Mouse (Mus musculus): ENCODE measurements at regions not wholly inside any gene's neighbourhood (a gene's known extent, or its start where the extent isn't known, plus 50 kb on each side); places are given as distances from the start of the nearest gene placed in this dataset.

DNA sequence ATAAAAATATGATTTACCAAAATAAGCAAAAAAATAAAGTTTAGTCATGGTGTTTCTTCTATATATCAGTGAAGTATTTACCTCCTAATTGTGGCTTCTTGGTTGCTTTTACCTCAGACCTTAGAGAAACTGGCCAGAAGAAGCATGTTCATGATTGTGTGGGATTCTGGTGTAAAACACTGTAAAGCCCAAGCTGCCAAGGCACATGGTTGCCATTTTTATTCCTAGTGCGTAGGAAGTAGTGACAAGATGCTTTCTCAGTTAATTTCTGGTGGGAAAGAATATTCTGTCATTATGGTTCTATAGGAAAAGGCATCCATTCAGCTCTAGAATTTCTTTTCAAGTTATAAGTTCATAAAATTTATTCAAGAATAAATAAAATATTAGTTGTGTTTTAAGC is 805.2 kb downstream of the Olfm4 start:
- H3K36me3 ChIP-seq (ENCODE audit: control insufficient read depth, insufficient read depth, low read length), result no peaks in the 10 kb centered on the region
- ATAC-seq (ENCODE audit: insufficient read depth, low FRiP score, low TSS enrichment) (no peak), DNase-seq (ENCODE audit: low spot score) (no peak)
- no peaks in the 10 kb centered on the region for H3K9me3 ChIP-seq (ENCODE audit: control insufficient read depth, low read length)
- H3K27me3 ChIP-seq (ENCODE audit: control insufficient read depth, insufficient read depth, low read length), result no peaks in the 10 kb centered on the region
- H3K27ac ChIP-seq (ENCODE audit: low read depth, low read length), result no peak overlapping the region
- no peak overlapping the region for H3K4me2 ChIP-seq (ENCODE audit: low read depth)
- 98% methylated on average over 1 of the region's 1 CpGs for WGBS
- H3K4me1 ChIP-seq (ENCODE audit: control insufficient read depth, insufficient read depth, low read length), result no peaks in the 10 kb centered on the region
- no peak overlapping the region for H3K9ac ChIP-seq (ENCODE audit: low read length)
- H3K4me3 ChIP-seq (ENCODE audit: low read depth, low read length), result no peak overlapping the region

DNA sequence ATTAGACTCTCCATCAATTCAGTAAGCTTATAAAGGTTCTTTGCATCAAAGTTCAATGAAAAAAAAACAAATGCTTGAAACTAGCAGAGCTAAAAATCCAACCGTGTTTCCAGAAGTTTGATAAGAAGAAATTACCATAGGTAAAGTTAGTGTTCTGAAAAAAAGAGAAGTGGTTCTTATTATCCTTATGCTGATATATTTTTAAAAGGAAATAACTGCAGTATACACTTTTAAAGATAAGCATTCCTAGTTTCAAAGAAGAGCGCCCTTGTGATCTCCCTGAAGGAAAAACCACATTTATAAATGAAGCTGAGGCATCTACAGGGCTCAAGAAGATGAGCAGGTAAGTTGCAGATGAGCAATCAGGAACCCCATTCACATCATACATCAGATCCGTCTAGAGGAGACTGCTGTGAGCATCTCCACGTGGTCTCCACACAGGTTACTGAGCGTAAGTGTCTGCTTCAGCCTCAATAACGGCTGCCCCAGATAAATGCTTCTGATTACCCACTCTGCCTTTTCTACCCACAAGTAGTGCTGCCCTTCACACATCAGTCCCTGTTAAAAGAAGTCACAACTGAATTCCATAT is 815.6 kb downstream of the Olfm4 start:
- Histone ChIP-seq H3K36me3 (ENCODE audit: control insufficient read depth, insufficient read depth, low read length) (no peaks in the 10 kb centered on the region), H3K27ac (ENCODE audit: low read depth, low read length) (no peak overlapping the region), H3K9me3 (ENCODE audit: control insufficient read depth, low read length) (no peaks in the 10 kb centered on the region), H3K9ac (ENCODE audit: low read length) (no peak overlapping the region), H3K27me3 (ENCODE audit: control insufficient read depth, insufficient read depth, low read length) (no peaks in the 10 kb centered on the region), H3K4me3 (ENCODE audit: low read depth, low read length) (no peak overlapping the region), H3K4me2 (ENCODE audit: low read depth) (no peak overlapping the region), H3K4me1 (ENCODE audit: control insufficient read depth, insufficient read depth, low read length) (no peaks in the 10 kb centered on the region)
- WGBS, result 84% methylated on average over 6 of the region's 6 CpGs
- ATAC-seq (ENCODE audit: insufficient read depth, low FRiP score, low TSS enrichment), result no peak
- DNase-seq (ENCODE audit: low spot score), result no peak

DNA sequence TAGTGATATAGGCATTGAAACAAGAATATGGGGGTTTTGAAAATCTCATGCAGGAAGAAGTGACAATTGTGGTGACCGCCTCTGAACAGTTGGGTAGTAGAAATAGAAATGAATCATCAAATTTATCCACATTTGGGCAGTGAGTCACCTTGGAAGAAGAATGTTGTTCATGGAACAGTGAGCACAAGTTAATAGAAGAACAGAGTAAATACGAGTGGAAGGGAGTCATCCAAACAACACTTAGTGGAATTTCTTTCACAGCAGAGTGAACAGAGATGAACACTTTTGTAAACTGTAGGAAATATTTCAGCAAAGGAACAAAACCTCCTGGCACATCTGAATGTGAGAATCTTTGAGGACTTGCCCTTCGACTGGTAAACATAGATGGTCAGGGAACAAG is 846.6 kb downstream of the Olfm4 start:
- Histone ChIP-seq H3K4me2 (ENCODE audit: low read depth) (no peak overlapping the region), H3K4me1 (ENCODE audit: control insufficient read depth, insufficient read depth, low read length) (no peaks in the 10 kb centered on the region), H3K4me3 (ENCODE audit: low read depth, low read length) (no peak overlapping the region), H3K9ac (ENCODE audit: low read length) (no peak overlapping the region), H3K36me3 (ENCODE audit: control insufficient read depth, insufficient read depth, low read length) (no peaks in the 10 kb centered on the region), H3K9me3 (ENCODE audit: control insufficient read depth, low read length) (no peaks in the 10 kb centered on the region), H3K27me3 (ENCODE audit: control insufficient read depth, insufficient read depth, low read length) (no peaks in the 10 kb centered on the region), H3K27ac (ENCODE audit: low read depth, low read length) (no peak overlapping the region)
- ATAC-seq (ENCODE audit: insufficient read depth, low FRiP score, low TSS enrichment), result no peak
- 92% methylated on average over 3 of the region's 3 CpGs for WGBS
- DNase-seq (ENCODE audit: low spot score), result no peak

DNA sequence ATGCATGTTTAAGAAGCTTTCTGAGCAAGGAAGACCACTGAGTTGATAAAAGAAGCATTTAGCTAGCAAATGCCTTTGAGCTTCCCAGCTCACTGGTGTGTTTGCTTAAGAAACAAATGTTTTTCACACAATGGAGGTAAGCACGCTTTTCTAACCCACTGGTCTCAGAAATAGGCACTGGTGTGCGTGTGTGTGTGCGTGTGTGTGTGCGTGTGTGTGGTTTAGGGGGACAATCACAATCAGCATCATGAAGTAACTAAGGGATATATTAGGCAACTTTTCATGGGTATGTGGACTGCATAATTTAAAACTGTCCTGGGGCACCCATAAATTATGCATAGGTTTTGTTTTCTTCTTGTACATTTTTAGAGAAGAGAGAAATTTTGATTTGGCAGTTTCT is 860.7 kb downstream of the Olfm4 start:
- Histone ChIP-seq H3K9me3 (ENCODE audit: control insufficient read depth, low read length) (no peaks in the 10 kb centered on the region), H3K4me3 (ENCODE audit: low read depth, low read length) (no peak overlapping the region)
- no peak for DNase-seq (ENCODE audit: low spot score)

DNA sequence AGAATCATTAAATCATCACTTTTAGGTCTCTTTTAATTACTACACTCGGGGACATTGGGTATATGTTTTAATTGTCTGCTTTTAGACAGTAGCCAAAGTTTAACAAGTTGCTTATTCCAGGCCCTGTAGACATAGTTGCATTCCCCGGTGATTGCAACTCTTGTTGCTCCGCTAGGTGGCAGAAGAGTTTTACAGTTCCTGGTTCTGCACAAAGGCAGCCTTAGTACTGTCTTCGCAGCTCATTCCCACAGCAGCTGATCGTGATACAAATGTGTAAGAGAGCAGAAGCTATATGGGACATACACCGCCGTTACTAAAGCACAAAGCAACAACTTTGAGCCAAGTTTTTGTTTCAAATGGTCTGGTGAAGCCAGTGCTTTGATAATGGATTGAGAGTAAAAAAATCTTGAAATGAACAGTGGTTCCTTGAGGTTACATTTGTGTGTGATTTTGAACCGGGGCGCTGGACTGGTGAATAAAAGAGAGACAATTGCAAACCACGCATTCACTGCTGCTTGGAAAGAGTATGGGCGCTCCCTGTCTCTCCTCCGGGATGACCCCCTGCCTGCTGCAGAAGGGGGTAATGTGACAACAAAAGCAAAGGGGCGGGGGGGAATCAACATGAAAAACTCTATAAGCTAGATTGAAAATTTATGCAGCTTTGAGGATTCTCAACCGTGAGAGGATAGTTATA is 861.8 kb downstream of the Olfm4 start:
- no peak overlapping the region for H3K4me3 ChIP-seq (ENCODE audit: low read depth, low read length)

More for the DNA sequence above, 860.7 kb downstream of the Olfm4 start:
- H3K27me3 ChIP-seq (ENCODE audit: control insufficient read depth, insufficient read depth, low read length), result no peaks in the 10 kb centered on the region
- H3K9ac ChIP-seq (ENCODE audit: low read length), result no peak overlapping the region
- H3K27ac ChIP-seq (ENCODE audit: low read depth, low read length), result no peak overlapping the region
- no peaks in the 10 kb centered on the region for H3K4me1 ChIP-seq (ENCODE audit: control insufficient read depth, insufficient read depth, low read length)
- ATAC-seq (ENCODE audit: insufficient read depth, low FRiP score, low TSS enrichment), result no peak
- H3K4me2 ChIP-seq (ENCODE audit: low read depth), result no peak overlapping the region
- no peaks in the 10 kb centered on the region for H3K36me3 ChIP-seq (ENCODE audit: control insufficient read depth, insufficient read depth, low read length)
- WGBS, result 78% methylated on average over 4 of the region's 4 CpGs

DNA sequence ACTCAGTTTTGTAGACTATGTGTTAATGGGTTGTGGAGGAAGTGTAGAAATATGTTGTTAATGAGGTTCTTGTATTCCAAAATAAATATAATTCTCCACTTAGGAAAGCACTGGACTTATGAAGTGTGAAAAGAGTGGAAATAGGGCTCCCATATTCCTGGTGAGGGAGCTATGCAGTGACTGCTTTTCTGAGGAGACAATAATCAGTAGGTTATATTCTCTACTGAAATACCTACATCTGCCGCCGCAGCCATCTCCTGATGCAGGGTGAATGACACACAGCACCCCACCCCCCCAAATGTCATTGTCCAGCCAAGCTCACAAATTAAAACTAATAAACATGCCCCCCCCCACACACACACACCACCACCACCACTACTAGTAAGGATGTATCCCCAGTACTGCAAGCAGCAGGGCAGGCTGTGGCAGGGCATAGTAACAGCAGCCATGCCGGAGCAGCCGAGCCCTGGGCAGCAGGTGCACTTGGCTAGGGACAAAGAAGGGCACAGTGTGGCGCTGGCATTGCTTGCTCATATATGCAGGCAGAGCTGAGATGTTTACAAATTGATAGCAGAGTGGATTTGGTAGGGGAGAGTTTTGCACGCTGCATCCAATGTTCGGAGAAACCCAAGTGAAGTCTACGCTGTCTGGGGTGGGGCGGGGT is 862.7 kb downstream of the Olfm4 start:
- no peak overlapping the region for H3K4me3 ChIP-seq (ENCODE audit: low read depth, low read length)
- no peaks in the 10 kb centered on the region for H3K36me3 ChIP-seq (ENCODE audit: control insufficient read depth, insufficient read depth, low read length)
- H3K27me3 ChIP-seq (ENCODE audit: control insufficient read depth, insufficient read depth, low read length), result no peaks in the 10 kb centered on the region
- peak; percentile 54 for ATAC-seq (ENCODE audit: insufficient read depth, low FRiP score, low TSS enrichment)
- H3K9me3 ChIP-seq (ENCODE audit: control insufficient read depth, low read length), result no peaks in the 10 kb centered on the region
- peak; percentile 19 for DNase-seq (ENCODE audit: low spot score)
- H3K4me2 ChIP-seq (ENCODE audit: low read depth), result no peak overlapping the region
- 91% methylated on average over 9 of the region's 9 CpGs for WGBS
- no peak overlapping the region for H3K27ac ChIP-seq (ENCODE audit: low read depth, low read length)
- H3K4me1 ChIP-seq (ENCODE audit: control insufficient read depth, insufficient read depth, low read length), result no peaks in the 10 kb centered on the region
- no peak overlapping the region for H3K9ac ChIP-seq (ENCODE audit: low read length)

More for the DNA sequence above, 861.8 kb downstream of the Olfm4 start:
- H3K36me3 ChIP-seq (ENCODE audit: control insufficient read depth, insufficient read depth, low read length), result no peaks in the 10 kb centered on the region
- H3K27ac ChIP-seq (ENCODE audit: low read depth, low read length), result no peak overlapping the region
- H3K9me3 ChIP-seq (ENCODE audit: control insufficient read depth, low read length), result no peaks in the 10 kb centered on the region
- DNase-seq (ENCODE audit: low spot score) (peak; percentile 74), ATAC-seq (ENCODE audit: insufficient read depth, low FRiP score, low TSS enrichment) (peak; percentile 78)
- 28% methylated on average over 14 of the region's 14 CpGs for WGBS
- peak overlapping the region; percentile 20; the same call in 1 of the 2 replicates for H3K4me2 ChIP-seq (ENCODE audit: low read depth)
- H3K9ac ChIP-seq (ENCODE audit: low read length), result no peak overlapping the region
- no peaks in the 10 kb centered on the region for H3K4me1 ChIP-seq (ENCODE audit: control insufficient read depth, insufficient read depth, low read length)
- no peaks in the 10 kb centered on the region for H3K27me3 ChIP-seq (ENCODE audit: control insufficient read depth, insufficient read depth, low read length)

Measured in neural tube, embryonic 11.5 days (tissue).